Mouse (Mus musculus) thymus, adult 18-20 months (tissue): ENCODE results near the gene Cideb.

Experiments
- DNase-seq, 2 experiments: peaks; one replicate each; pipeline ENCODE4 v3.0.0; 2022; ENCODE audit warnings: mixed read lengths in 2 of 2

The Cideb gene

DNA sequence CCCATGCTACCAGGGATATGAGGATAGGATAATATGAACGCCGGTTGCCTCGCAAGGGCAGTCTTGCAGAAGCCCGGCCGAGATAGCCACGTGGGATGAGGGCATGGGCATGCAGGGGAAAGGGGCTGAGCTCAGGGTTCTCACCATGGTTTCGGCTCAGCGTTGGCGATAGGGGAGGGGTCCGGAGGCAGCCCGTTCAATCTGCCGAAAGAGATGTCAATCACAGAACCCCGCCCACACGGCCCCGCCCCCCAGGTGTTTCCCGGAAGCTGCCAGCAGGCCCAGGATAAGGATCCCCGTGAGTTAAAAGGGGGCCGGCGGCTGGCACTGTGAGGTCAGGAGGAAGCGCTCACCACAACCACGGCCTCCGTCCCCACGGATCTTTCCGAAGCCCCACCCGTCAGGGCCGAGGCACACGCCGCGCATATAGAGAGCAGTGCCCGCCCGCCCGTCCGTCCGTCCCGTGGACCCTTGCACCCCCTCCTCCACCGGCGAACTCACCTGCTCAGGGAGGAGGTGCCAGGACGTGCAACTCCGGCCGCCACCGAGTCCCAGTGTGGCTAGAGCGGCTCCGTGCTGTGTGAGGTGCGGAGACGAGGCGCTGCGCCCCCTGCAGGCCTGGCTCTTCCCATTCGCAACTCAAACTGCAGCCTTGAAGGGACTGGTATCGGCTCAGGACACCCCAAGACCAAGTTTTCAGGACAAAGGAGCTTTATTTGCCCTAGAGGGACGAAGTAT lies 36.4 kb downstream of the Cideb start, which contains the start of gene Rabggta:
Gene Rabggta, minus strand, starts transcription at position 564 of the 738 bp plus-strand sequence.
- peak; percentile 93 to 96 for DNase-seq

DNA sequence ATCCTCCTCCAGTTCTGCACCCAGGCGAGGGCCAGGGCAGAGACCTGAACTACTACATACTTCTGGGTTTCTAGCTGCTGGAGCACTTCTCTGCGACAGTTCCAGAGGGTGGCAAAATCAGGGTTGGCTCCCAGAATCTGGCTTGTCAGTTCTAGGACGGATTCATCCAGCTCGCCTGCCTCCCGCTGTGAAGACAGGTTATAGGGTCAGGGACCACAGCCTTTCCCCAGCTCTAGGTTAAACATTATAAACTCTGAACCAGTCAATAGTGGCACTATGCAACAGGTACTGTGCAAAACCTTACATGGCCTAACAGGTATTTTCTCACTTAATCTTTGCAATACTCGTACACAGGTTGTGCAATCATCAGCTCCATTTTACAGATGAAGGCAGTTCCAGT lies 37.2 kb downstream of the Cideb start:
- DNase-seq: no peak

DNA sequence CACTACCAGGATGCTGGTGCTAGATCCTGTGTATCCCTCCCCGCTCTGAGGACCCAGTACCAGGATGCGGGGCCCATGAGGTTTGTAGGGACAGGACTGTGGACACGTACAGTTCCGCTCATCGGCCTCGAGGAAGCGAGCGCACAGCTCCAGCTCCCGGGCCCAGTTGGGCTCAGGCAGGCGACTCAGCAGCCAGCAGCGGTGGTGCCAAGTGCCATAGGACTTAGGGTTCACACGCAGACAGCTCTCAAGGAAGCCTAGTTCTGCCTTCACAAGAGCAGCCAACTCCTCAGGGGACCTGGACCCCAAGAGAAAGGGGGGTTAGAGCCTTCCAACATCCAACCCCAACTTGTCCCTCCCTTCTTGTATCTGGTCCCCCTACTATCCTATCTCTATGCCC lies 37.6 kb downstream of the Cideb start:
- no peak for DNase-seq

DNA sequence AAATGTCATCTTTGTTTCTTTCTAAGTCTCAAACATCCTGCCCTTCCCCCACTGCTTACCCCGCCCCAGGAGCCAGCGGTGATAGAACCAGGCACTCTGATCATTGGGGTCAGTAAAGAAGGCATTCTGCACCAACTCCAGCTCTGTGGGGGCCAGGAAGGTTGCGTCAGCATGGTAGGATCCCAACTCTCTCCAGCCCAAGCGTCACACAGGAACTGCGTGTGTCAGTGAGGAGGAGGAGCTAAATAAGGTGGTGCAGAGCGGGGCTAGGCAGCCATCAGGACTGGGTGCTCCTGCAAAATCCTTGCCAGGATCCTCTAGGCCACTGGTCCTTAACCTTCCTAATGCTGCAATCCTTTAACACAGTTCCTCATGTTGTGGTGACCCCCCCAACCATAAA lies 38.5 kb downstream of the Cideb start:
- no peak for DNase-seq

DNA sequence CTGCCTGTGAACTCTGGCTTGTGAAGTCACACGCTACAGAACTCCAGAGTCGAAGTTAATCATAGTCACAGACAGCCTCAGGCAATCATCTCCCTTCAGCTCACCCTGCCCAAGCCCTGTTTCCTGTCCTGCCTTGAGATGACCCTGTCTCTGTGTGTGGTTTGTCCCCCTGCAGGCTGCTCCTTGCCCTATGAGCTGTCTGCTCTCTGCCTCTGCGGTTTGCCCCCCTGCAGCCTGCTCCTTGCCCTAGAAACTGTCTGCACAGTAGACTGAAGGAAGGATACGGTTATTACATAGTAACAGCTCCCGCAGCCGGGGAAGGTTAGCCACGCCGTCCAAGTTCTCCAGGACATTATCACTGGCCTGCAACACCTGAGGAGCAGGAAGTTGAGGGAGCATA lies 41.4 kb downstream of the Cideb start:
- no peak for DNase-seq

DNA sequence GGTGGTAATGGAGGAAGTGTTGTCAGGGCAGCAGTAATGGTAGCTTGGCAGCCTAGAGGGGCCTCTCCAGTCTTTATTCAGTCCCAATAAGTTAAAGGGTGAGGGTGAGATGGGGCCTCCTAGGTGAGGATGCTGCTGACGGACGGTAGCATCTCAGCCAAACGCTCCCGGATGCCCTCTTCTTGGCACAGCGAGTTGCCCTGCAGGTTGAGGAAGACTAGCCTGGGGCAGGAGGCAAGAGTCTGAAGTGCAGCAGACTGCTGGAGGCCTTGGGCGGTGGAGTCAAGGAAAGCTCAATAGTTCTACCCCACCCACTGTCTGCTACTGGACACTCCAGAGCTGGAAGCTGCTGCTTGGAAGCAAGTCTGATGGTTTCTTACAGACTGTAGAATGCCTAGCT lies 42.0 kb downstream of the Cideb start:
- DNase-seq: no peak

DNA sequence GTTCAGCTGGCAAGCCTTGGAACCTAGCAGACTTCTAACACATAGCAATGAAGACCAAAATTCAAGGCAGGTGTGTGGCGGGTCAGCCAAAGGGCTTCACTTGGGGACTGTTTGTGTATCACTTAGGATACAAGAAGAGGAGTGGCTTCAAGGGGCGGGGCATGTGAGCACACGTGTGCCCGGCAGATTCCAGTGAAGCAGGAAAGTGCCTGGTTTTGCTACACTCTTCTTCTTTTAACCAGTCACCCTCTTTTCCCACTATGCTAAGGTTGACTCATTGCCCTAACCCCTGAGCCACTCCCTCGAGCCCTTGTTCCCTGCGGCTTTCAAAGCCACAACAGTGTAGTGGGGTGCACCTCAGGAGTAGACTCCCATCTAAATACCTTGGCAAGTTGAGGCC lies 43.4 kb downstream of the Cideb start:
- no peak for DNase-seq

DNA sequence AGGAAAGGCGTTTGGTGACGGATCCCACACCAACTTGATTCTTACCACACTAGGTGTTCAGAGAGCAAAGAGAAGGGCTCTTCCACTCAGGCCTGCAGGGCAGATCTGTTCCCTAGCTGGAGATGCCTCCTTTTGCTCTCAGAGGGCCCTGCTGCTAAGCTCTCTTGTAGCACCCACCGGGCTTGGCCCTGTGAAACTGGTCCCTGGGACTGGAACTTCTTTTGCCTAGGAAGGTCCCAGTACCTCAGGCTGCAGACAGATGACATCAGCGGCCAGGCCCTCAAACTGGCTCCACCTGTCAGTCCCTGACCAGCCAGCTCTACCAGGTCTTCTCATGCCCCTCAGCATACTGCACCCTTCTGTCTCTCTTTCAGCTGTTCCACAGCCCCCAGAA lies 44.5 kb downstream of the Cideb start, which contains the start of gene Tgm1:
Gene Tgm1, minus strand, starts transcription at position 198 of the 394 bp plus-strand sequence.
- DNase-seq: no peak

DNA sequence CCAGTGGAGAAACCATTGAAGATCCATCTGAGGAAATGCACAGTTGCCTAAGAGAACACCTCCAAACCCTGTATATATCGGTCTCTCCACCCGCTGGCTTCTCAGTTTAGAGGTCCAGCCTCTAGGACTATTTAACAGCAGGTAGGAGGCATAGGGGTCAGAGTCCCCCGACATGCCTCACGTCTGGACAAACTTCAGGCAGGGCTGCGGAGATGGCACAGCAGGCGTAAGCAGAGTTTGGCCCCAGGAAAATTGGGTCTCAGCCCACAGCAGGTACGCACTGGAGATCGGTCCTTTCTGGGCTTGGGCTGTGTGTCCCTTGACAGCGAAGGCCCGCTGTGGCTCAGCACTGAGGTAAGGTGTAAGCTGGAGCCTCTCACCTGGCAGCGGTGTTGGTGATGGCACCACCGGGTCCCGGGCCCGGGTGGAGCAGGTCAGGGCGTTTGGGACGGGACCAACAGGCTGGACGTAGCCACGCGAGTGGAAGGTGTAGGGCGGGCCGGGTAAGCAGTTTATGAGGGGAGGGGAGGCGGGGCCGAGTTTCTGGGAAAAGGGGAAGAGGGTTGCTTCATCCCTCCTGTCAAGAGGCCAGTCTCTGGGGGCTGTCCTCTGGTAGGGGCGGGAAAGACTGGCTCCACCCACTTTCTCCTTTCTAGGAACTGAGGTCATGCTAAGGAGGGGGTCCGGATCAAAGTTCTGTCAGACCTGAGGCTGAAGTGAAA lies 45.1 kb downstream of the Cideb start:
- no peak for DNase-seq

DNA sequence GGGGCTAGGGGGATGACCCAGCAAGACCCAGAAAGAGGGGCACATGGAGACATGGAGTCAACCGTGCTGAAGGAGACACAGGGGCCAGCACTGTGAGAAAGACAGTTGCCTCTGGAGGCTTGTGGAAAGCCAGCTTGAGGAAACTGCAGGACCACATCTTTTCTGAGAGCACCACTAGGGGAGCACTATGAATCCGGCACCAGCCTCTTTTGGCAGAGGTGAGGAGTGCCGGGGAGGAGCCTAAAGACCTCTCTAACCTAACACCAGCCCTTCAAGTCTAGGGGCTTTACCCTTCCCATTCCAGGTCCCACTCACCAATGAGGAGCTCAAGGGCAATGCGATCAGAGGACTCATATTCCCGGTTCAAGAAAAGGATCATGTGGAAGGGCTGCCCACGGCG lies 46.5 kb downstream of the Cideb start:
- DNase-seq: no peak

DNA sequence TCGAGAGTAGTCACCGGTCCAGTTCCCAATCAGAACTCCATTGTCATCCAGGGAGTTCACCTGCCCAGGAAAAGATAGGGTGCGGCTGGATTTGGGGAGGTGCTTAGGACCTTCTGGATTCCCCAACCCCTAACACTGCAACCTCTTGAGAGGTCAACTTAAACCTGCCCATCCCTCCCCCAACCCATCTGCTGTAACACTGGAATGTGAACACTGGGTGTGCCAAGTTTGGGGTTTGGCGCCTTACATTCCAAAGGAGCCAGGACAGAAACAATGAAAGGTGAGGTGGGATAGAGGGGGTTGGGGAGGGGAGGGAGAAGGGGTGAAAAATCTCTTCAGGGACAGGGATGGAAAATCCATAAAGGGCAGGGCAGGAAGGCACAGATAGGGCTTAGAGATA lies 48.7 kb downstream of the Cideb start:
- no peak for DNase-seq

DNA sequence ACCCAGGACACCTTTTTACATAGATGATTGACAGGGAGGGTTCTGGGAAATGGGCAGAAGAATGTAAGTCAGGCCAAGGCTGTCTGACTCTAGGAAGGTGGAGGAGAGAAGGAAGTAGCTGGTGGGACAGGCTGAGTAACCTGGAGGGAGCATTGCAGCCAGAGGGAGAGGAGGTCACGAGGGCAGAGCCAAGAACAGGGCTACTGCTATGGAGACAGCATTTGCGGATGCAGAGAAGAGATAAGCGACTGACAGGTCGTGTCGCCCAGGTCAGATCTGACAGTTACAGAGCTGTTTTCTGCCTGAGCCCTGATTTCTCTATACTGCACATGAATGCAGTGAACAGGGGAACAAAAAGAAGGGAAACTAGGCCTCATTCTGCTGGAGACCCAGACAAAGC lies 50.9 kb downstream of the Cideb start:
- no peak for DNase-seq

DNA sequence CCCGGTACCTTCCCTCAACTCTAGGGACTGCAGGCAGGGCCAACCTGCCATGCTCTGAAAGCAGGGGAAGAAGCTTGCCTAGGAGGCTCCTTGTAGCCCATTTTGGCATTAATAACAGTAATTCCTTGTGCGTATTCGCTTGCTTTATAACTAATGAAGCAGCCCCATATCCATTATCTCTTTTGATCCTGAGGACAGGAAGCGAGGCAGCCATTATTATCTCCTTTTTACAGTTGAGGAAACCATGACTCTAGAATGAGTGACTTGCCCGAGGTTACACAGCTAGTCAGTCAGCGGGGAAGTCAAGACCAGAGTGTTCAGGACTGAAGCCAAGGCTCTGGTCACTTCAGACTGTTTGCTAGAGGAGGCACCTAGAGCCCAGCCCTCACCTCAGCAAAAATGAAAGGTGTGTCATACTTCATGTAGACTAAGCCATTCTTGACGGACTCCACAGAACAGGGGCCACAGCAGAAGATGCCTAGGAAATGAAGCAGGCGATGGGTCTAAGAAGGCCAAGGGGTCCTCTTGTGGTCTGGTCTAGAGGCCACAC lies 52.1 kb downstream of the Cideb start:
- DNase-seq: no peak
